Mouse (Mus musculus) right cerebral cortex, postnatal 10 days (tissue): ENCODE results near the gene Cdk10.

Experiments used
- DNase-seq, 2 experiments: peaks; one replicate each; pipeline ENCODE4 v3.0.0; 2021; ENCODE audit warnings: low spot score in 2 of 2

Cdk10 gene

DNA sequence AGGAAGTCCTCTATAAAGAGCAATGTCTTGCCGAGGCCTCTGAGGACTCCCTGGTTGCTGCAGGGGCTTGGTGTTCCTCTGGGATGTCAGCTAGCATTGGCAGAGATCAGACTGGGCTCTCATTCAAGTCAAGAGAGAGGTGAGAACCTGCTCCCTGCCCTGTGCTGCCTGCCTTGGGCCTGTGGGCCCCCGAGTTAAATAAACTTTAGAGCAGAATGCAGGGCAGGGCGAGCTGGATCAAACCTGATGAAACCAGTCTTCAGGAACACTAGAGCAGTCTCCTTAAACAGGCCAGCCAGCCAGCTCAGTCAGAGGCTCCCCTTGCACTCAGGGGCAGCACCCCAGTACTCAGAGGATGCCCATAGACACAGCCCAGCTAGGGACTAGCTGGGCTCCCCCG, 47.3 kb downstream of the Cdk10 start:
- DNase-seq = no peak

DNA sequence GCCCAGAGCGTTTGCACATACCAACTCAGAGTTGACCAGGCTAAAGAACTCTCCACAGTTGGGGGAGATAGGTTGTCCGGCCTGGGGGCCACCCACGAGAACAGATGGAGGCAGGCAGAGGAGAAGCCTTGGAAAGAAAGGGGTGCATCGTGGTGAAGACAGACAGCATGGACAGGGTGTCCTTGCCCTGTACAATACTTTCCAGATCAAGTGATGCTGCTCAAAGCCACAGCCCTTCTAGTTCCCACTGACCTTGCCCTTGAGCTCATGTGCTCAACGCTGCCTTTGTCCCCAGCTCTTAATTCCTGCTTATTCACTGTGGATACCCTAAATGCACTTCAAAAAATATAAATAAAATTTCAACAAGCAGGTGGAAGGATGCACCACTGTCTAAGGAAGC, 49.8 kb downstream of the Cdk10 start:
- DNase-seq = no peak

DNA sequence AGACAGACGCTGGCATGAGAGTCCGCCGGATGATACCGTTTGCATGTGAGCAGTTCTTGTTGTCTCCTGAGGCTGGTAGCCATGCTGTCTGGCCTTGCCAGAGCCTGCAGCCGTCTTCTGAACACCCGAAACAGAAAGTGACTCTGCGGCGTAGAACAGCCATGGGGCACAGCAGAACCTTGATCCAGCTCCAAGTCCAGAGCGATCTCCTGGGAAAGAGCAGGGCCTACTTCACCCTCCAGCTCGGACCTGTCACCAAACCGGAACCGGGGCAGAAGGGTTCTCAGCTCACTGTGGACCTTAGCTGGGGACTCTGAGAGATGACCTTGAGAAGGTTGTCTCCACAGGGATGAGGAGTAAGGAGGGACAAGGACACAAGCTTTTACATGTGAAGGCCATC, 50.5 kb downstream of the Cdk10 start:
- no peak for DNase-seq

DNA sequence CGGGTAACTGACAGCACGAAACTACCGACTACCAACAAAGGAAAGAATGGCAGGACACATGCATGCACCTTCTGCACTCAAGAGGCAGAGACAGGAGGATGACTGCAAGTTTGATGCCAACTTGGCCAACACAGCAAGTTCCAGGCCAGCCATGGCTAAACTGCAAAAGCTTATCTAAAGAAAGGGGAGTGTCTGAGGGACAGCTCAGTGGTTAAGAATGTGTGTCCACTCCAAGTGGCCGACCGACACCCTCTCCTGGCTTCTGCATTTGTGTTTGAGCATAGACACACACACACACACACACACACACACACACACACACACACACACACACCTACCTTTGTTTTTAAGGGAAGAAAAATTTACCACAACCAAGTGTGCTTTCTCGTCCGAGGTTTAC, 53.8 kb downstream of the Cdk10 start:
- no peak for DNase-seq

DNA sequence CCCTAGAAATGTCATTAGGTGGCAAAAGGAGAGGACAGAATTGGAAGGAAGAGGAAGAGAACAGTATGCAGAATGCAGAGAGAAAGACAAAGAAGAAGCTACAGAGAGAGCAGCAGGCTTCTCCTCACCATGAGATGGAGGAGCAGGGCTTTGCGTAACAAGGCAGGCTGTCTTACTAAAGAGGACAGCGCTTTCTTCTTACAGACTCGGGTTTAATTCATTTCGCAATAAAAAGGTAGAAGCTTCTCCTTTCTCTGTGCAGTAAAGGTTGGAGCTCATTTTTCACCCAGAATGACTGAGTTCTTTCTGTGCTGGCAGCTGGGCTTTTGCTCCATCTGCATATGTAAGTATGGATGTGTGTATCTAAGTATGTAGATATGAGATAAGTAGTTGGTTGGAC, 55.2 kb downstream of the Cdk10 start:
- DNase-seq = no peak

DNA sequence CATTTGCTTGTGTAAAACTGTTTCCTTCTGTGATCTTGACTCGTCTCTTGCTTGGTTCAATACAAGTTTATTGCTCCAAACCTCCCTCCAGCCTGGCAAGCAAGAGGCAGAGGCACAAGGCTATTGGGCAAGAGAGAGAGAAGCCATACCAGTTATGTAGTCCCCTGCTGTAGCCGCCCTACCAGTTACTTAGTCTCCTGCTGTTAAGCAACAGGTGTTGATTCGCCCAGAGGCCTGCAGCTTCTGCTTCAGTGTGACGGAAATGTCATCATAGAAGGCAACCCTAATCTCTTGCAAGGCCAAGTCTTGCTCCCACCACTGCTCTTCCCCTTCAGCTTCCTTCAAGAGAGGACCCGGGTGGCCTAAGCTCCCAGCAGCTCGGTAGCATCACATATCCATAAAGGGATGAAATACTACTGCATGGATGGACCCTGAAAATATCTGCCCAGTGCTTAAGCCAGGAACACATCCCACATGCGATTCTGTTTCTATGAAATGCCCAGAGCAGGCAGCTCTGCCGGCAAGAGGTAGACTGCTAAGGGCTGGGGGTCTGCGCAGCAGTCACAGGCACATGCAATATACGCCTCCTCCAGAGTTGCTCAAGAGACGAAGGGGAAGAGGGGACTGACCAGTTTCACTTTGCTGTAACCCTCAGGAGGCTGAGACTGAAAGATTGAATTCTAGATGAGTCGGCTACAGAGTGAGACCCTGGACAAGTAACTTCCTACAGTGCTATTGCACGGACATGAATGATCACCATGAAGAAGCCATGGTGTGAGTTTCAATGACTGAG, 55.9 kb downstream of the Cdk10 start:
- no peak for DNase-seq
